In genomic region chr6:108282131-108282530, GRCm38 (mm10) we compare ENCODE assay signal across 14 mouse cellular contexts.
"Had no signal": no experiment of that assay in that cellular context is flagged by ENCODE, and none has a peak within 500 bp of the region (broad histone marks: within the 10 kb centered on the region; RNA-seq: fewer than 3 reads in every experiment).

No protein-coding gene starts in this region.

- DNase-seq: kidney, adult 11 months; kidney, postnatal 25 days; layer of hippocampus, adult 9-11 months; layer of hippocampus, postnatal 36 days; lung, adult 2 months; midbrain, embryonic 14.5 days; right cerebral cortex, adult 18-20 months; right cerebral cortex, postnatal 25 days; thymus, postnatal 4 days had no signal

- H3K4me2 ChIP-seq: limb, embryonic 15.5 days; neural tube, embryonic 15.5 days had no signal

- H3K4me3 ChIP-seq: limb, embryonic 15.5 days; midbrain, embryonic 10.5 days; myocyte; neural tube, embryonic 15.5 days had no signal

- H3K9ac ChIP-seq: limb, embryonic 15.5 days; liver, embryonic 14.5 days; neural tube, embryonic 15.5 days had no signal

- H3K27ac ChIP-seq: limb, embryonic 15.5 days; liver, embryonic 14.5 days; midbrain, embryonic 10.5 days; neural tube, embryonic 15.5 days had no signal

- H3K36me3 ChIP-seq: limb, embryonic 15.5 days; midbrain, embryonic 10.5 days; neural tube, embryonic 15.5 days had no signal

- H3K27me3 ChIP-seq: limb, embryonic 15.5 days; neural tube, embryonic 15.5 days had no signal

- H3K9me3 ChIP-seq: limb, embryonic 15.5 days; midbrain, embryonic 10.5 days; neural tube, embryonic 15.5 days had no signal

- H3K4me1 ChIP-seq: limb, embryonic 15.5 days; midbrain, embryonic 10.5 days; neural tube, embryonic 15.5 days had no signal
